Mouse (Mus musculus) brain, embryonic 14.5 days (tissue): ENCODE results near the gene Nmt1.

ENCODE experiments used
- CTCF ChIP-seq: fragments of 200-500 bp; IDR thresholded peaks from 2 replicates; pipeline ENCODE4 v1.5.1; 2012; ENCODE audit warnings: inconsistent platforms, mild to moderate bottlenecking, moderate library complexity, borderline replicate concordance; ENCODE audit not compliant: insufficient read depth, insufficient read length; ENCODE audit errors: extremely low read depth
- POLR2A ChIP-seq: fragments of 200-500 bp; IDR thresholded peaks from 2 replicates; pipeline ENCODE4 v1.6.1; 2012; ENCODE audit warnings: mild to moderate bottlenecking, inconsistent platforms, borderline replicate concordance; ENCODE audit not compliant: poor library complexity, insufficient read depth, insufficient read length, severe bottlenecking; ENCODE audit errors: extremely low read depth

DNA sequence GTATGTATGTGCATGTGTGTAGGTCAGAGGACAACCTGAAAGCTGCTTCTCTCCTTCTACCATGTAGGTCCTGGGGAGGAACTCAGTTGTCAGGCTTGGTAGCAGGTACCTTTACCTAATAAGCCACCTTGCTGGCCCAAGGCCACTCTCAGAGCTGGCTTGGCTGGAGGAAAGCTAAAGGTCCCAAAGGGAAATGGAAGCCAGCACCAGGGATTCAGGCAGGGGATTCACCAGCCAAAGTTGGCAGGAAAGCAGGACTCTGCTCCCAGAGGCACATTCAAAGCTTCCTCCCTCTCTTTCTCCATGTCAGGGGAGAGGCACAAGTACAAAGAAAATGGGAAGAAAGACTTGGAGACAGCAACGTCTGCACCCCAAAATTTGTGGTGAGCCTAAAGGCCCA, 23.1 kb upstream of the Nmt1 start:
- TF ChIP-seq CTCF (no peak), POLR2A (no peak)
